Mouse (Mus musculus) stomach, postnatal 0 days (tissue): Measurements from ENCODE around the gene Sox5. TPM values are rescaled to one million over a fixed set of nuclear protein-coding genes. Genes with fewer than 3 reads are reported as not detected.
A peak's percentile ranks its signal among the peaks of the same experiment; 100 is the strongest.

Experiments used
- ATAC-seq: fragments of 200-750 bp; cut with Nextera tagmentation; 2 replicates; pipeline ENCODE4 v1.8.0; 2017; ENCODE audit not compliant: low FRiP score, low TSS enrichment
- DNase-seq: peaks from one replicate; pipeline ENCODE4 v3.0.0-alpha.2; 2016; ENCODE audit warnings: low spot score
- H3K27ac ChIP-seq: fragments of 300-500 bp; sonication (generic); replicated peaks from 2 replicates; pipeline ENCODE4 v1.5.1; 2014; ENCODE audit warnings: mild to moderate bottlenecking, control low read depth
- H3K27me3 ChIP-seq: fragments of 300-500 bp; sonication (generic); 2 replicates; pipeline ENCODE4 v1.6.1; 2014; ENCODE audit warnings: low read length; ENCODE audit not compliant: control insufficient read depth, insufficient read depth
- H3K36me3 ChIP-seq: fragments of 300-500 bp; sonication (generic); 2 replicates; pipeline ENCODE4 v1.6.1; 2014; ENCODE audit warnings: low read length, mixed read lengths; ENCODE audit not compliant: control insufficient read depth, insufficient read depth
- H3K4me1 ChIP-seq: fragments of 300-500 bp; sonication (generic); replicated peaks from 2 replicates; pipeline ENCODE4 v1.6.1; 2014; ENCODE audit warnings: antibody characterized with exemption; ENCODE audit not compliant: control insufficient read depth, insufficient read depth
- H3K4me2 ChIP-seq: fragments of 300-500 bp; sonication (generic); replicated peaks from 2 replicates; pipeline ENCODE4 v1.6.1; 2014; ENCODE audit warnings: low read depth, mild to moderate bottlenecking, control low read depth, moderate library complexity
- H3K4me3 ChIP-seq: fragments of 300-500 bp; sonication (generic); 2 replicates; pipeline ENCODE4 v1.5.1; 2014; ENCODE audit warnings: low read depth, low read length, control low read depth
- H3K9ac ChIP-seq: fragments of 300-500 bp; sonication (generic); 2 replicates; pipeline ENCODE4 v1.6.1; 2014; ENCODE audit warnings: mild to moderate bottlenecking, low read length, control low read depth, mixed read lengths
- H3K9me3 ChIP-seq: fragments of 300-500 bp; sonication (generic); 2 replicates; pipeline ENCODE4 v1.6.1; 2016; ENCODE audit warnings: low read length; ENCODE audit not compliant: control insufficient read depth
- CTCF ChIP-seq: IDR thresholded peaks from 2 replicates; pipeline ENCODE4 v1.5.1; 2016; ENCODE audit warnings: antibody characterized with exemption, low read depth, mild to moderate bottlenecking, moderate library complexity
- EP300 ChIP-seq: optimal IDR thresholded peaks from 2 replicates; pipeline ENCODE3; 2016; ENCODE audit warnings: antibody characterized with exemption
- WGBS: fragments of 180-500 bp; shearing (Covaris S2); extraction: QIAGEN DNeasy Blood & Tissue Kit; methylation state at CpG from one replicate; pipeline ENCODE4 v1.1.7; 2014; 5-methylcytosine and 5-hydroxymethylcytosine counted together
- polyA plus RNA-seq: library from polyadenylated mRNA; unstranded; fragments of >200 nt; fragmentation: Nextera tagmentation; extraction: Ambion mirVana; gene quantifications from 2 replicates; pipeline ENCODE4 v1.2.1, GENCODE M21; 2015

Sox5 gene
- polyA plus RNA-seq, 1 experiment from 2014 or later: 9.8 TPM

DNA sequence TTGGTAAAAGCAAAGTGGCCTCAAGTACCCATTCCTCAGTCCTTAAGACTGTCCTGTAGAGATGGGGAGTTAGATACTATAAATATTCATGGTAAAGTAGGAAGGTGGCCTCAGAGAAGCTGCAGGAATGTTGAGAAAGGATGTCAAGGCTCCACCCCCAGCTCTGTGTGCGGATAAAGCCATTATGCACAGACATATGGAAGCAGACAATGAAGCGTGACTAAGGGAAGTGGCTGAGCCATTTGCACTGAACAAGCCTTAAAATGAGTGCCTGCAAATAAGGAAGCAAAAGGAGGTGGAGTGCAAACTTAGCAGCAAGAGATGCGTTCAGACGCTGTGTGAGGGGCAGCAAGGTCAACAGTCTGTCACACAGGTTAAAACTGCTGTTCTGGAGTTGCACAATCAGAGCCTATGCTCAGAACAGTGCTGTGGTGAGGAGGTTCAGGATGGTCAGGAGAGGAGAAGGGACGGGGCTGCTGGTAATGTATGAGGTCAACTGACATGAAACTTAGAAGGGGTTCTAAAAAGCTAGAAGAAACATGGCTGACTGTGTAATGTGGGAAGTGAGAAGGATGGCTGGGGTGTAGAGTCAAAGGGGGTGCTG is 35.7 kb upstream of the Sox5 start:
- H3K4me3 ChIP-seq: no peak overlapping the region
- H3K4me2 ChIP-seq: no peak overlapping the region
- ATAC-seq: no peak
- no peak for DNase-seq
- H3K36me3 ChIP-seq: no peaks in the 10 kb centered on the region
- no peaks in the 10 kb centered on the region for H3K27me3 ChIP-seq
- 86% methylated on average over 5 of the region's 5 CpGs for WGBS
- H3K27ac ChIP-seq: no peak overlapping the region
- no peak overlapping the region for H3K9ac ChIP-seq
- no peaks in the 10 kb centered on the region for H3K4me1 ChIP-seq
- H3K9me3 ChIP-seq: no peaks in the 10 kb centered on the region
- TF ChIP-seq CTCF (no peak), EP300 (no peak)

DNA sequence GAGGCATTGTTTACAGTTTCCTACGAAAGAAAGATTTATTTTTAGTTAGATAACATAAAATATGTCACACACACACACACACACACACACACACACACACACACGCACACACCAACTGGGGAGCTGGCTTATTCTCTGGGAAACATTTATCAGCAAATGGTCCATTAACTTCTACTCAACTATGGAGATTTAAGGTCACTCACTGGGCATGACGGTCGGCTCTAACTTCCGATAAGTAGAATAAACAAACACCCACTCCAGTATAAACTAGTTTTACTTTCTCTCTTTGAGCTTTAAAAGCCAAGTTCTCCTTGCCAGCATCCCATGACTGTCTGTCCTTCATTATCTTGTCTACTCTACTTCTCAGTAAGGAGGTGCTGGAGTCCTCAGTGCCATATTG is 33.8 kb upstream of the Sox5 start:
- Histone ChIP-seq H3K36me3 (no peaks in the 10 kb centered on the region), H3K4me2 (no peak overlapping the region), H3K9me3 (no peaks in the 10 kb centered on the region), H3K4me1 (no peaks in the 10 kb centered on the region), H3K27ac (no peak overlapping the region), H3K27me3 (no peaks in the 10 kb centered on the region), H3K4me3 (no peak overlapping the region), H3K9ac (no peak overlapping the region)
- TF ChIP-seq EP300 (no peak), CTCF (no peak)
- 23% methylated on average over 5 of the region's 5 CpGs for WGBS
- no peak for ATAC-seq
- DNase-seq: no peak

DNA sequence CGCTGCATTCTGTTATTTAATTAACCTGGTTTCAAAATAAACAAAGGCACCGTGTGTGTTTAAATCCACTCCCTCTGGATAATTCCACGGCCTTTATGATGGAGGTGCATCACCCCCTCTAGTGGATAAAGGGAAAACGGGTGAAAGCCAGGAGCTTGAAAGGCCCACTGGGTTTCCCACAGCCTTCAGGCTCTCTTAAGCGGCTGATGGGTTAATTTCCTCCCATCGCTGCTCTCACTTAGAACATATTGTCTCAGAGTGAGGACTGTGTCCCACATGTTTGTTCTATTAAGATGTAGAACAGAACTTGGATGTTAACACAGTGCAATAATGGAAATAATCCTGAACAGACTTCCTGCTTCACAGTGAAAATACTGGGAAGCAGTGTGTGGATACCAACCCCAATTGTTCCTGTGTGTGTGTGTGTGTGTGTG is 33.2 kb upstream of the Sox5 start:
- 0 out of 2 replicates have a peak, but pooled peaks have one; percentile 29 for ATAC-seq

DNA sequence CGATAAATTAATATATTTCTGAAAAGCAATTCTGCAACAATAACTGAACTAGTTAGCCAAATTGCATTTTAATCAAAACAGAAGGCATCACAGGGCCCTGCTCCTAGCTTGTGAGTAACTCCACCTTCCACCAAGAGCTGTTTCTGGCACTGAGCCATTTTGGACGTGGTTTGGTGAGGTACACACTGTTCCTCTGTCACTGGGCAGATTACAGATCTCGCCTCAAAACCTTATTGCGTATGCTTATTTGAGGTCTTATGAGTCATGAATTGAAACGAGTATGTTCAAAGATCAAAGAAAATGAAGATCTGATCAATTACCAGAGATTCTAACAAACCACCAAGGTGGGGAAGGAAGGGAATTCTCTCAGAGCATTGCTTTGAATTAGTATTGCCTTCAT is 22.5 kb upstream of the Sox5 start:
- Histone ChIP-seq H3K9ac (no peak overlapping the region), H3K27me3 (no peaks in the 10 kb centered on the region), H3K4me3 (no peak overlapping the region), H3K4me1 (no peaks in the 10 kb centered on the region), H3K36me3 (no peaks in the 10 kb centered on the region), H3K27ac (no peak overlapping the region), H3K4me2 (no peak overlapping the region), H3K9me3 (0 out of 2 replicates have a peak, but pooled peaks cover 4% of the 10 kb centered on the region)
- TF ChIP-seq CTCF: no peak
- no peak for TF ChIP-seq EP300
- WGBS: 55% methylated on average over 5 of the region's 5 CpGs
- ATAC-seq (no peak), DNase-seq (peak; percentile 35)

More for the DNA sequence above, 33.2 kb upstream of the Sox5 start:
- H3K4me2 ChIP-seq: no peak overlapping the region
- no peaks in the 10 kb centered on the region for H3K4me1 ChIP-seq
- H3K27ac ChIP-seq: no peak overlapping the region
- no peak overlapping the region for H3K4me3 ChIP-seq
- no peaks in the 10 kb centered on the region for H3K9me3 ChIP-seq
- H3K36me3 ChIP-seq: no peaks in the 10 kb centered on the region
- DNase-seq: peak; percentile 36
- no peaks in the 10 kb centered on the region for H3K27me3 ChIP-seq
- 4% methylated on average over 6 of the region's 6 CpGs for WGBS
- no peak for TF ChIP-seq EP300
- TF ChIP-seq CTCF: peak; percentile 88
- no peak overlapping the region for H3K9ac ChIP-seq

DNA sequence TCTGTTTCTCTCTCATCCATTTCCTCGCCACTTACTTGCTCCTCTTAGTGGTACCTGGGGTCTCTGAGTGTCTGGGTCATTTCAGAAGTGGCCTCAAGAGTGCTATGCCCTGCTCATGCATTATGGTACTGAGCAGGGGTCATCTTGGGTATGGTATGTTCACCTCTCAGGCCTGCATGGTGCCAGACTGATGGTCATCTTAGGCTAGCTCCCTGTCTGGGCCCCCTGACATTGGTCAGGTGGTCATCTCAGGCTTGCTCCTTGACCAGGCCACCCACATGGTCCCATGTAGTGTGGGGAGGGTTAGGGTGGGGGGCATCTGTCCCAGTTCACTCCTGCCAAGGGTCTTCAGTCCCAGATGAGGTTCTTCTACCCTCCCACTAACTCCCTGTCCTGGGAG is 21.3 kb upstream of the Sox5 start:
- H3K9me3 ChIP-seq: 0 out of 2 replicates have a peak, but pooled peaks cover 4% of the 10 kb centered on the region
- TF ChIP-seq CTCF: no peak
- TF ChIP-seq EP300: no peak
- H3K9ac ChIP-seq: no peak overlapping the region
- H3K36me3 ChIP-seq: no peaks in the 10 kb centered on the region
- no peak for ATAC-seq
- H3K4me2 ChIP-seq: no peak overlapping the region
- no peaks in the 10 kb centered on the region for H3K4me1 ChIP-seq
- no peak overlapping the region for H3K27ac ChIP-seq
- H3K4me3 ChIP-seq: no peak overlapping the region
- no peak for DNase-seq
- WGBS: 92% methylated on average over 1 of the region's 1 CpGs
- no peaks in the 10 kb centered on the region for H3K27me3 ChIP-seq

DNA sequence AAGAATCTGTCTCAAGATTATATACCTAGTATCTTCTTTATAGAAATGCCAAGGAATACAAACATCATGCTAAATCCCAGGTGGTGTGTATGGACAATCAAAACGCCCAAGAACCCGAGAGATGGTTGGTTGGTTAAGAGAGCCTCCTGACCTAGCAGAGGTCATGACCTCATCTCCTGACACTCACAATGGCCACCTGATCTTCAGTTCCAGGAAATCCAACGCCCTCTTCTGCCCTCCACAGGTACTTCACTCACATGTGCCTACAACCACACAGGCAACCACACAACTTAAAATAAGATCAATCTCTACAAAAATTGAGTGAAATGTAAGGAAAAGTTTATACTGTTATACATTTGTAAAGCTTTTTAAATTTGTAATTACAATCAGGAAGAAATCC is 12.6 kb upstream of the Sox5 start:
- H3K27ac ChIP-seq: no peak overlapping the region
- no peaks in the 10 kb centered on the region for H3K4me1 ChIP-seq
- no peaks in the 10 kb centered on the region for H3K27me3 ChIP-seq
- H3K36me3 ChIP-seq: no peaks in the 10 kb centered on the region
- ATAC-seq: no peak
- no peak overlapping the region for H3K9ac ChIP-seq
- no peak for TF ChIP-seq CTCF
- no peak for TF ChIP-seq EP300
- H3K4me2 ChIP-seq: no peak overlapping the region
- no peaks in the 10 kb centered on the region for H3K9me3 ChIP-seq
- 70% methylated on average over 3 of the region's 3 CpGs for WGBS
- DNase-seq: no peak
- H3K4me3 ChIP-seq: no peak overlapping the region
